Mouse (Mus musculus) MEL (cell line): ENCODE data around the gene Ggact. TPM values are rescaled to one million over a fixed set of nuclear protein-coding genes. Genes with fewer than 3 reads are reported as not detected.

ENCODE experiments used
- DNase-seq: peaks from one replicate; pipeline ENCODE4 v3.0.0; 2011; ENCODE audit warnings: low read depth, low spot score
- H3K27ac ChIP-seq: 2 replicates; pipeline ENCODE4 v1.5.1; 2012; ENCODE audit warnings: low read depth, mild to moderate bottlenecking, control low read depth, low read length, moderate library complexity; ENCODE audit not compliant: control insufficient read depth
- H3K27me3 ChIP-seq, 2 experiments: fragments of 150-350 bp in 1 of 2; sonication (generic) in 1 of 2; 2 replicates each; pipeline ENCODE4 v1.6.1; 2012; ENCODE audit warnings: low read length in 2 of 2, mild to moderate bottlenecking in 2 of 2, improper control_type of control experiment in 1 of 2, moderate library complexity in 1 of 2; ENCODE audit not compliant: insufficient read depth in 2 of 2, control insufficient read depth in 1 of 2
- H3K36me3 ChIP-seq, 2 experiments: 2 replicates each; pipeline ENCODE4 v1.6.1; 2012 to 2014; ENCODE audit warnings: low read length in 2 of 2, improper control_type of control experiment in 1 of 2, inconsistent platforms in 1 of 2, mild to moderate bottlenecking in 1 of 2; ENCODE audit not compliant: insufficient read depth in 2 of 2, control insufficient read depth in 1 of 2
- H3K4me1 ChIP-seq, 2 experiments: fragments of 150-350 bp in 1 of 2; sonication (generic) in 1 of 2; 2 replicates each; pipeline ENCODE4 v1.6.1; 2012; ENCODE audit warnings: low read length in 2 of 2, improper control_type of control experiment in 1 of 2, mild to moderate bottlenecking in 1 of 2; ENCODE audit not compliant: insufficient read depth in 2 of 2, control insufficient read depth in 1 of 2
- H3K4me3 ChIP-seq, 2 experiments: fragments of 150-350 bp in 1 of 2; sonication (generic) in 1 of 2; 2 replicates each; pipeline ENCODE4 v1.5.1; 2012; ENCODE audit warnings: low read depth in 2 of 2, low read length in 2 of 2, mild to moderate bottlenecking in 2 of 2, moderate library complexity in 2 of 2, control low read depth in 1 of 2, improper control_type of control experiment in 1 of 2; ENCODE audit not compliant: control insufficient read depth in 1 of 2, insufficient read depth in 1 of 2
- H3K79me2 ChIP-seq: 2 replicates; pipeline ENCODE4 v1.6.1; 2012; ENCODE audit warnings: mild to moderate bottlenecking, low read length, moderate library complexity; ENCODE audit not compliant: control insufficient read depth, poor library complexity, insufficient read depth
- H3K9ac ChIP-seq: 2 replicates; pipeline ENCODE4 v1.6.1; 2012; ENCODE audit warnings: low read depth, mild to moderate bottlenecking, control low read depth, low read length, moderate library complexity; ENCODE audit not compliant: control insufficient read depth, poor library complexity, severe bottlenecking
- H3K9me3 ChIP-seq: fragments of 150-350 bp; sonication (generic); replicated peaks from 2 replicates; pipeline ENCODE4 v1.6.1; 2012; ENCODE audit warnings: mild to moderate bottlenecking, low read length, improper control_type of control experiment, moderate library complexity; ENCODE audit not compliant: insufficient read depth
- CTCF ChIP-seq, 3 experiments: IDR thresholded peaks in 2 of 3; conservative IDR thresholded peaks in 1 of 3; 2 replicates each; pipeline ENCODE4 v1.5.1; 2011 to 2012; ENCODE audit warnings: low read length in 3 of 3, low read depth in 2 of 3, mild to moderate bottlenecking in 2 of 3, improper control_type of control experiment in 1 of 3, inconsistent platforms in 1 of 3, mixed read lengths in 1 of 3, moderate library complexity in 1 of 3; ENCODE audit not compliant: control insufficient read depth in 1 of 3, insufficient read depth in 1 of 3, poor library complexity in 1 of 3, severe bottlenecking in 1 of 3
- E2F4 ChIP-seq: IDR thresholded peaks from 2 replicates; pipeline ENCODE4 v1.6.1; 2011; ENCODE audit warnings: low read depth, low read length, improper control_type of control experiment, borderline replicate concordance
- GABPA ChIP-seq: IDR thresholded peaks from 2 replicates; pipeline ENCODE4 v1.6.1; 2012; ENCODE audit warnings: low read depth, mild to moderate bottlenecking, inconsistent platforms, low read length, improper control_type of control experiment, moderate library complexity
- JUND ChIP-seq: IDR thresholded peaks from 2 replicates; pipeline ENCODE4 v1.6.1; 2011; ENCODE audit warnings: low read depth, mild to moderate bottlenecking, improper control_type of control experiment, low read length
- KAT2A ChIP-seq: conservative IDR thresholded peaks from 2 replicates; pipeline ENCODE4 v1.6.1; 2012; ENCODE audit warnings: low read depth, low read length, improper control_type of control experiment, inconsistent platforms
- MAZ ChIP-seq: IDR thresholded peaks from 2 replicates; pipeline ENCODE4 v1.6.1; 2012; ENCODE audit warnings: low read depth, mild to moderate bottlenecking, inconsistent platforms, low read length, improper control_type of control experiment
- MYB ChIP-seq: IDR thresholded peaks from 2 replicates; pipeline ENCODE4 v1.6.1; 2011; ENCODE audit warnings: mild to moderate bottlenecking, low read depth, low read length, improper control_type of control experiment
- MYC ChIP-seq: IDR thresholded peaks from 2 replicates; pipeline ENCODE4 v1.6.1; 2011; ENCODE audit warnings: low read depth, mild to moderate bottlenecking, low read length, improper control_type of control experiment, moderate library complexity
- NRF1 ChIP-seq: IDR thresholded peaks from 2 replicates; pipeline ENCODE4 v1.6.1; 2014; ENCODE audit warnings: low read depth, mild to moderate bottlenecking, inconsistent platforms, low read length, improper control_type of control experiment, moderate library complexity; ENCODE audit not compliant: poor library complexity, insufficient read depth, severe bottlenecking
- POLR2A ChIP-seq, 2 experiments: IDR thresholded peaks; 2 replicates each; pipeline ENCODE4 v1.6.1; 2011 to 2012; ENCODE audit warnings: low read length in 2 of 2, mild to moderate bottlenecking in 2 of 2, control low read depth in 1 of 2, improper control_type of control experiment in 1 of 2, low read depth in 1 of 2, moderate library complexity in 1 of 2; ENCODE audit not compliant: control insufficient read depth in 1 of 2, insufficient read depth in 1 of 2, poor library complexity in 1 of 2
- RCOR1 ChIP-seq: IDR thresholded peaks from 2 replicates; pipeline ENCODE4 v1.6.1; 2012; ENCODE audit warnings: low read depth, mild to moderate bottlenecking, inconsistent platforms, low read length, improper control_type of control experiment
- SIN3A ChIP-seq: IDR thresholded peaks from 2 replicates; pipeline ENCODE4 v1.6.1; 2012; ENCODE audit warnings: low read length, improper control_type of control experiment, inconsistent platforms
- SMC3 ChIP-seq: IDR thresholded peaks from 2 replicates; pipeline ENCODE4 v1.6.1; 2011; ENCODE audit warnings: low read depth, low read length, improper control_type of control experiment
- TBP ChIP-seq: IDR thresholded peaks from 2 replicates; pipeline ENCODE4 v1.8.0; 2011; ENCODE audit warnings: low read depth, low read length, improper control_type of control experiment
- UBTF ChIP-seq: IDR thresholded peaks from 2 replicates; pipeline ENCODE4 v1.6.1; 2012; ENCODE audit warnings: low read depth, mild to moderate bottlenecking, inconsistent platforms, low read length, improper control_type of control experiment, moderate library complexity, borderline replicate concordance; ENCODE audit not compliant: insufficient read depth
- USF2 ChIP-seq, 2 experiments: IDR thresholded peaks; 2 replicates each; pipeline ENCODE4 v1.6.1; 2011 to 2012; ENCODE audit warnings: improper control_type of control experiment in 2 of 2, low read length in 2 of 2, borderline replicate concordance in 1 of 2, inconsistent platforms in 1 of 2, low read depth in 1 of 2, mild to moderate bottlenecking in 1 of 2; ENCODE audit not compliant: insufficient read depth in 1 of 2
- ZC3H11A ChIP-seq: IDR thresholded peaks from 2 replicates; pipeline ENCODE4 v1.6.1; 2012; ENCODE audit warnings: low read depth, mild to moderate bottlenecking, inconsistent platforms, low read length, improper control_type of control experiment
- polyA plus RNA-seq, 2 experiments: library from polyadenylated mRNA; stranded (reverse) in 1 of 2; unstranded in 1 of 2; fragments of >175 nt in 1 of 2; fragments of >200 nt in 1 of 2; gene quantifications; 2 replicates each; pipeline versions ENCODE4 v1.2.1 to v1.2.4; 2012; ENCODE audit warnings: low replicate concordance in 2 of 2, low read depth in 1 of 2; ENCODE audit not compliant: insufficient read length in 2 of 2, insufficient read depth in 1 of 2, missing spikeins in 1 of 2
- total RNA-seq: library from RNA; depleted of rRNA; stranded (reverse); fragments of 300-350 nt; gene quantifications from 2 replicates; pipeline ENCODE4 v1.2.3, GENCODE M21; 2012

Ggact gene
- total and polyA plus RNA-seq, 3 experiments: 54.0 to 64.8 TPM; not detected in 1

GRCm38 (mm10) chr14:122837018-122837417 lies 76.5 kb downstream of the Ggact start:
- peaks cover 0 to 8% of the 10 kb centered on the region in 2 experiments; a peak in 2 of 4 replicates for H3K36me3 ChIP-seq
- H3K4me1 ChIP-seq: peaks cover 6 to 7% of the 10 kb centered on the region in 2 experiments; a peak in 3 of 4 replicates
- H3K9me3 ChIP-seq: no peaks in the 10 kb centered on the region
- H3K27me3 ChIP-seq: no peaks in the 10 kb centered on the region
- H3K9ac ChIP-seq: no peak overlapping the region
- TF ChIP-seq POLR2A (IDR thresholded peaks at IDR 0.05; ENCODE audit: control insufficient read depth in 1 of 2, insufficient read depth in 1 of 2, low read depth in 1 of 2, low read length in 2 of 2, poor library complexity in 1 of 2) (no peak), MYB (no peak), RCOR1 (no peak), E2F4 (no peak), SMC3 (no peak), JUND (no peak)
- TF ChIP-seq, all 39 proteins: peak for 0
- no peaks in the 10 kb centered on the region for H3K79me2 ChIP-seq
- no peak overlapping the region for H3K4me3 ChIP-seq
- no peak for DNase-seq
- H3K27ac ChIP-seq: no peak overlapping the region

GRCm38 (mm10) chr14:122836221-122836620 lies 77.3 kb downstream of the Ggact start:
- Histone ChIP-seq H3K4me3 (no peak overlapping the region), H3K9me3 (no peaks in the 10 kb centered on the region), H3K9ac (no peak overlapping the region), H3K27ac (no peak overlapping the region), H3K36me3 (peaks cover 0 to 8% of the 10 kb centered on the region in 2 experiments; a peak in 2 of 4 replicates), H3K4me1 (peaks cover 6 to 7% of the 10 kb centered on the region in 2 experiments; a peak in 3 of 4 replicates), H3K27me3 (no peaks in the 10 kb centered on the region), H3K79me2 (no peaks in the 10 kb centered on the region)
- no peak for DNase-seq
- TF ChIP-seq MAZ (no peak), USF2 (IDR thresholded peaks at IDR 0.05; ENCODE audit: borderline replicate concordance in 1 of 2, insufficient read depth in 1 of 2, low read depth in 1 of 2, low read length in 2 of 2) (no peak), E2F4 (no peak), UBTF (no peak), NRF1 (no peak), CTCF (IDR thresholded peaks at IDR 0.05 in 2 of 3, conservative IDR thresholded peaks at IDR 0.05 in 1 of 3; ENCODE audit: control insufficient read depth in 1 of 3, insufficient read depth in 1 of 3, low read depth in 2 of 3, low read length in 3 of 3, poor library complexity in 1 of 3, severe bottlenecking in 1 of 3) (no peak), GABPA (no peak), ZC3H11A (no peak), KAT2A (no peak), TBP (no peak), MYC (no peak), SIN3A (no peak), MYB (no peak), JUND (no peak)
